Comparison of ENCODE assay signal across 34 mouse cellular contexts in genomic region chr10:123206074-123206473, GRCm38 (mm10). TPM values are rescaled to one million over a fixed set of nuclear protein-coding genes. Genes with fewer than 3 reads are reported as not detected.
"Had no signal": no experiment of that assay in that cellular context is flagged by ENCODE, and none has a peak within 500 bp of the region (broad histone marks: within the 10 kb centered on the region; RNA-seq: fewer than 3 reads in every experiment).

No protein-coding gene starts in this region.

- H3K36me3 ChIP-seq: heart, embryonic 12.5 days; heart, embryonic 13.5 days; heart, embryonic 15.5 days; hindbrain, embryonic 10.5 days; hindbrain, embryonic 12.5 days; hindbrain, embryonic 13.5 days; hindbrain, embryonic 15.5 days; intestine, embryonic 15.5 days; kidney, embryonic 15.5 days had no signal

- H3K4me3 ChIP-seq: heart, embryonic 12.5 days; heart, embryonic 13.5 days; heart, embryonic 15.5 days; hindbrain, embryonic 10.5 days; hindbrain, embryonic 12.5 days; hindbrain, embryonic 13.5 days; hindbrain, embryonic 15.5 days; intestine, embryonic 15.5 days; kidney, embryonic 15.5 days; layer of hippocampus, adult 2 months; left cerebral cortex, adult 2 months had no signal

- H3K9me3 ChIP-seq: heart, embryonic 12.5 days; heart, embryonic 13.5 days; heart, embryonic 15.5 days; hindbrain, embryonic 10.5 days; hindbrain, embryonic 12.5 days; hindbrain, embryonic 13.5 days; hindbrain, embryonic 15.5 days; intestine, embryonic 15.5 days; kidney, embryonic 15.5 days had no signal

- H3K4me1 ChIP-seq: heart, embryonic 12.5 days; heart, embryonic 13.5 days; heart, embryonic 15.5 days; hindbrain, embryonic 10.5 days; hindbrain, embryonic 12.5 days; hindbrain, embryonic 13.5 days; hindbrain, embryonic 15.5 days; intestine, embryonic 15.5 days; kidney, embryonic 15.5 days had no signal

- H3K4me2 ChIP-seq: heart, embryonic 11.5 days; heart, embryonic 12.5 days; heart, embryonic 13.5 days; heart, embryonic 15.5 days; hindbrain, embryonic 12.5 days; hindbrain, embryonic 13.5 days; hindbrain, embryonic 14.5 days; hindbrain, embryonic 15.5 days; intestine, embryonic 15.5 days; kidney, embryonic 15.5 days had no signal

- H3K27ac ChIP-seq: heart, embryonic 13.5 days; heart, embryonic 15.5 days; hindbrain, embryonic 10.5 days; hindbrain, embryonic 12.5 days; hindbrain, embryonic 13.5 days; hindbrain, embryonic 14.5 days; hindbrain, embryonic 15.5 days; hindbrain, postnatal 0 days; intestine, embryonic 15.5 days; kidney, embryonic 15.5 days; kidney, postnatal 0 days; layer of hippocampus, adult 2 months; left cerebral cortex, adult 2 months had no signal

- H3K27me3 ChIP-seq: heart, embryonic 12.5 days; heart, embryonic 13.5 days; heart, embryonic 15.5 days; hindbrain, embryonic 12.5 days; hindbrain, embryonic 13.5 days; hindbrain, embryonic 15.5 days; intestine, embryonic 15.5 days; kidney, embryonic 15.5 days had no signal

- H3K9ac ChIP-seq: heart, embryonic 12.5 days; heart, embryonic 13.5 days; heart, embryonic 15.5 days; hindbrain, embryonic 12.5 days; hindbrain, embryonic 13.5 days; hindbrain, embryonic 14.5 days; hindbrain, embryonic 15.5 days; intestine, embryonic 15.5 days; kidney, embryonic 15.5 days had no signal

- DNase-seq: heart, postnatal 10 days; heart, postnatal 14 days; heart, postnatal 36 days; heart, postnatal 4 days; kidney, adult 11 months; kidney, adult 18-20 months; kidney, adult 2 months; kidney, adult 8-10 months; kidney, adult 9 months; kidney, postnatal 10 days; kidney, postnatal 14 days; kidney, postnatal 25 days; kidney, postnatal 36 days; kidney, postnatal 4 days; layer of hippocampus, adult 9-11 months; layer of hippocampus, postnatal 36 days had no signal

RNA-seq across cellular contexts. Expression of gene Fam19a2, which starts 57.7 kb away (rescaled TPM):
- total RNA-seq: hematopoietic stem cell, adult 5-6 weeks had no signal
- polyA plus RNA-seq: inflammation-experienced regulatory T-cells, adult 6 months; large intestine, adult 2 months had no signal
